Mouse (Mus musculus): ENCODE results near the gene Gstm4.

DNA sequence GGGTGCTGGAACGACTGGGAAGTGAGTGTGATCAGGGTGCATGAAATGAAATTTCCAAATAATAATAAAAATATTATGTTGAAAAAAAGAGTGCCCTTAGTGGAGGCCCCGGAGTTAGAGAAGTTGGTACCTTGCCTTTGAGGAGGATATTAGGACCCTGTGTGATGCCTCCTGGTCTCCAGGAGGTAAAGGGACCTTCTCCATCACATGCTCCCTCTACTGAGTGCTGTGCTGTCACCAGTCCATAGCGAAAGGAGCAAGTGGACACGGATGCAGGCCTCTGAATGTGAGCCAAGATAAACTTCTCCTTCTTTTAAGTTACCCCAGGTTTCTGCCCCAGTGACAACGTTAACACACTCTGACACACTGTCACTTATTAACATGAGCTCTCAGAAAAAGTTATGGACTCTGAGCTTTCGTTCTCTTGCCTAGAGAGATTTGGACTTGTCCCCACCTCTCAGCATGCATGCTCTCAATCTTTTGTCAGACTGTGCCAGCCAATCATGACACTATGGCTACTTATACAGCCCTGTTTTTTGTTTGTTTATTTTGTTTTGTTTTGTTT lies 22.8 kb upstream of the Gstm4 start:
- no peak for TF ChIP-seq CTCF (IDR thresholded peaks at IDR 0.05; ENCODE audit: low read depth)
- TF ChIP-seq EP300 (IDR thresholded peaks at IDR 0.05; ENCODE audit: low read depth) = no peak
